Comparison of ENCODE assay signal across 21 mouse cellular contexts in the genomic region with DNA sequence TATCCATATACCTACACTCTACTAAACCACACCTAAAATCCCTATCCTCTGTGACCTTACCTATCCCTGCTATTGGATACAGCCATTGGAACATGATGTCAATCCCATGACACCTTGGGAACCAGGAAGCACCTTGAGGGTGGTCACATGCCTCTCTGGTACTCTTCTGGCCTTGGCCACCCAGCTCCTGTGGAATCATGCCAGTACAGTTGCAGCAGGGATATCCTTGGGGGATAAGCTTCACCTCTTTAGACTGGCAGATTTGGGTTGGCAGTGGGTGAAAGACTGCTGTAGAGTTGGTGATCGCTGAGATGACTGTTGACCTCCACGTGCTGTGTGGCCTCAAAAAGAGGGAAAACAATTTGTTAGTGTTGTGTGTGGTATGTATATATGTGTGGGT. TPM values are rescaled to one million over a fixed set of nuclear protein-coding genes. Genes with fewer than 3 reads are reported as not detected.
"Had no signal": no experiment of that assay in that cellular context is flagged by ENCODE, and none has a peak within 500 bp of the region (broad histone marks: within the 10 kb centered on the region; RNA-seq: fewer than 3 reads in every experiment).

No protein-coding gene starts in this region.

- ATAC-seq: hindbrain, postnatal 0 days; intestine, embryonic 16.5 days; liver, postnatal 0 days had no signal

- DNase-seq: gastrocnemius, postnatal 14 days; gastrocnemius, postnatal 36 days; heart, adult 18-20 months; heart, postnatal 10 days; kidney, adult 11 months; kidney, adult 2 months; kidney, adult 9 months; kidney, postnatal 14 days; kidney, postnatal 36 days; layer of hippocampus, adult 9-11 months; layer of hippocampus, postnatal 36 days; liver; liver, embryonic 13.5 days; liver, postnatal 0 days had no signal

RNA-seq across cellular contexts. Expression of a gene that starts 3.5 kb away (rescaled TPM):
- total RNA-seq: gastrocnemius, adult 8-10 months; gastrocnemius, postnatal 36 days; hematopoietic stem cell, adult 5-6 weeks had no signal
- polyA plus RNA-seq: limb, embryonic 10.5 days; liver, postnatal 0 days had no signal

RNA-seq across cellular contexts. Expression of a gene that starts 19.2 kb away (rescaled TPM):
- total RNA-seq: gastrocnemius, postnatal 36 days; hematopoietic stem cell, adult 5-6 weeks had no signal
- polyA plus RNA-seq: kidney, postnatal 0 days; liver, embryonic 15.5 days; liver, postnatal 0 days had no signal
